Mouse (Mus musculus): Measurements from ENCODE around the gene Jph2. TPM values are rescaled to one million over a fixed set of nuclear protein-coding genes. Genes with fewer than 3 reads are reported as not detected.

The Jph2 gene
- polyA plus RNA-seq, 1 experiment = not detected

- no peak for TF ChIP-seq POLR2A (IDR thresholded peaks at IDR 0.05; ENCODE audit: insufficient read depth, low read depth, low read length)
- TF ChIP-seq CTCF (IDR thresholded peaks at IDR 0.05; ENCODE audit: insufficient read depth, low read depth, low read length) = no peak
- 86% methylated on average over 9 of the region's 9 CpGs for WGBS
- Histone ChIP-seq H3K4me3 (ENCODE audit: insufficient read depth, low read depth, low read length) (no peak overlapping the region), H3K4me1 (ENCODE audit: control insufficient read depth, insufficient read depth, low read length) (0 out of 2 replicates have a peak, but pooled peaks cover 2% of the 10 kb centered on the region), H3K27ac (ENCODE audit: insufficient read depth, low read depth, low read length) (no peak overlapping the region)
These were observed 33.5 kb upstream of the Jph2 start for GRCm38 (mm10) chr2:163431289-163431688.

- 60% methylated on average over 4 of the region's 4 CpGs for WGBS
- TF ChIP-seq POLR2A (IDR thresholded peaks at IDR 0.05; ENCODE audit: insufficient read depth, low read depth, low read length) = no peak
- no peak for TF ChIP-seq CTCF (IDR thresholded peaks at IDR 0.05; ENCODE audit: insufficient read depth, low read depth, low read length)
- H3K4me1 ChIP-seq (ENCODE audit: control insufficient read depth, insufficient read depth, low read length) = 0 out of 2 replicates have a peak, but pooled peaks cover under 1% of the 10 kb centered on the region
These were observed 30.7 kb upstream of the Jph2 start for GRCm38 (mm10) chr2:163428346-163429011.

GRCm38 (mm10) chr2:163424597-163424996 is 26.8 kb upstream of the Jph2 start, which contains the start of gene Oser1:
Gene Oser1 (minus strand): TSS chr2:163424697.
- WGBS = 82% methylated on average over 6 of the region's 6 CpGs
- no peak within 1 kb of the TSS for H3K27ac ChIP-seq (ENCODE audit: insufficient read depth, low read depth, low read length)
- no peak within 1 kb of the TSS for H3K4me3 ChIP-seq (ENCODE audit: insufficient read depth, low read depth, low read length)
- TF ChIP-seq POLR2A (IDR thresholded peaks at IDR 0.05; ENCODE audit: insufficient read depth, low read depth, low read length) (no peak), CTCF (IDR thresholded peaks at IDR 0.05; ENCODE audit: insufficient read depth, low read depth, low read length) (no peak)
- peaks cover 9% of the 10 kb centered on the region; the same call in 1 of the 2 replicates for H3K4me1 ChIP-seq (ENCODE audit: control insufficient read depth, insufficient read depth, low read length)

More at GRCm38 (mm10) chr2:163428346-163429011, 30.7 kb upstream of the Jph2 start:
- H3K27ac ChIP-seq (ENCODE audit: insufficient read depth, low read depth, low read length) = no peak overlapping the region
- no peak overlapping the region for H3K4me3 ChIP-seq (ENCODE audit: insufficient read depth, low read depth, low read length)

GRCm38 (mm10) chr2:163422895-163423660 is 25.3 kb upstream of the Jph2 start:
- TF ChIP-seq CTCF (IDR thresholded peaks at IDR 0.05; ENCODE audit: insufficient read depth, low read depth, low read length) (no peak), POLR2A (IDR thresholded peaks at IDR 0.05; ENCODE audit: insufficient read depth, low read depth, low read length) (no peak)
- no peak overlapping the region for H3K4me3 ChIP-seq (ENCODE audit: insufficient read depth, low read depth, low read length)
- peaks cover 9% of the 10 kb centered on the region; the same call in 1 of the 2 replicates for H3K4me1 ChIP-seq (ENCODE audit: control insufficient read depth, insufficient read depth, low read length)
- no peak overlapping the region for H3K27ac ChIP-seq (ENCODE audit: insufficient read depth, low read depth, low read length)
- 66% methylated on average over 9 of the region's 9 CpGs for WGBS

GRCm38 (mm10) chr2:163420366-163420886 is 22.6 kb upstream of the Jph2 start:
- H3K4me1 ChIP-seq (ENCODE audit: control insufficient read depth, insufficient read depth, low read length) = peaks cover 9% of the 10 kb centered on the region; the same call in 1 of the 2 replicates
- WGBS = 11% methylated on average over 10 of the region's 10 CpGs
- H3K27ac ChIP-seq (ENCODE audit: insufficient read depth, low read depth, low read length) = no peak overlapping the region
- H3K4me3 ChIP-seq (ENCODE audit: insufficient read depth, low read depth, low read length) = peak overlapping the region; percentile 67
- no peak for TF ChIP-seq POLR2A (IDR thresholded peaks at IDR 0.05; ENCODE audit: insufficient read depth, low read depth, low read length)

GRCm38 (mm10) chr2:163419346-163420045 is 21.7 kb upstream of the Jph2 start:
- TF ChIP-seq CTCF (IDR thresholded peaks at IDR 0.05; ENCODE audit: insufficient read depth, low read depth, low read length) = no peak
- peak; percentile 83 for TF ChIP-seq POLR2A (IDR thresholded peaks at IDR 0.05; ENCODE audit: insufficient read depth, low read depth, low read length)
- Histone ChIP-seq H3K27ac (ENCODE audit: insufficient read depth, low read depth, low read length) (peak overlapping the region; percentile 15; the same call in 1 of the 2 replicates), H3K4me3 (ENCODE audit: insufficient read depth, low read depth, low read length) (peak overlapping the region; percentile 74), H3K4me1 (ENCODE audit: control insufficient read depth, insufficient read depth, low read length) (peaks cover 9% of the 10 kb centered on the region; the same call in 1 of the 2 replicates)
- under 1% methylated on average over 71 of the region's 71 CpGs for WGBS

- no peak overlapping the region; the same call in 1 of the 2 replicates for H3K27ac ChIP-seq (ENCODE audit: insufficient read depth, low read depth, low read length)
- under 1% methylated on average over 50 of the region's 50 CpGs for WGBS
- H3K4me1 ChIP-seq (ENCODE audit: control insufficient read depth, insufficient read depth, low read length) = peaks cover 9% of the 10 kb centered on the region; the same call in 1 of the 2 replicates
- TF ChIP-seq POLR2A (IDR thresholded peaks at IDR 0.05; ENCODE audit: insufficient read depth, low read depth, low read length) (no peak), CTCF (IDR thresholded peaks at IDR 0.05; ENCODE audit: insufficient read depth, low read depth, low read length) (no peak)
- peak overlapping the region; percentile 74 for H3K4me3 ChIP-seq (ENCODE audit: insufficient read depth, low read depth, low read length)
These were observed 21.1 kb upstream of the Jph2 start for GRCm38 (mm10) chr2:163418841-163419345.

GRCm38 (mm10) chr2:163417830-163418229 is 20.0 kb upstream of the Jph2 start:
- no peak overlapping the region for H3K4me3 ChIP-seq (ENCODE audit: insufficient read depth, low read depth, low read length)

More at GRCm38 (mm10) chr2:163417830-163418229, 20.0 kb upstream of the Jph2 start:
- H3K4me1 ChIP-seq (ENCODE audit: control insufficient read depth, insufficient read depth, low read length) = peaks cover 9% of the 10 kb centered on the region; the same call in 1 of the 2 replicates
- TF ChIP-seq POLR2A (IDR thresholded peaks at IDR 0.05; ENCODE audit: insufficient read depth, low read depth, low read length) = no peak
- TF ChIP-seq CTCF (IDR thresholded peaks at IDR 0.05; ENCODE audit: insufficient read depth, low read depth, low read length) = no peak
- H3K27ac ChIP-seq (ENCODE audit: insufficient read depth, low read depth, low read length) = no peak overlapping the region
